ENCODE assay signal across 22 mouse cellular contexts in the genomic region with DNA sequence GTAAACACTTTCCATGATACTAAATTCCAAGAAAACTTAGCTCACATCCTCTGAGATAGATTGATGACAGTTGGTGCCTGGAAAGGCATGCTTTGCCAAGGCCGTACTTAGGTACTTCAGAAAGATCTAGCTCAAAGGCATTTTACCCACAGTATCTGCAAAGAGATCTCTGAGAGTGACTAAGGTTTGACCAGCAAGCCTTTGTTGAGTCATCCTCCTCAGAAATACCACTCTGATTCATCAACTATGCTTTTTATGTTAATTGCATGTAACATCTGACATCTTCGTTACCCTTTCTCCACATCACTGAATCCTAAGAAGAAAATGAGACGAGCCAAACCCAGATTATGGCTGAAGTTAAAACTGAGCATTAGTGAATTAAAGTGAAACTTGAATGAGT.
DNase-seq lines count a peak whose midpoint lies in the region.
"Had no signal": no experiment of that assay in that cellular context is flagged by ENCODE, and none has a peak within 500 bp of the region (broad histone marks: within the 10 kb centered on the region; RNA-seq: fewer than 3 reads in every experiment).

No protein-coding gene starts in this region.

- intact Hi-C loops in heart, postnatal 10 days (cut with DNase I) = no loop called here

- peak; percentile 84 for DNase-seq in 3T3-L1 (ENCODE audit: low read depth, low spot score)
- DNase-seq in CD4-positive helper T cell, adult 2 months (ENCODE audit: low read depth, low spot score) = peak; percentile 15
- peak; percentile 82 for DNase-seq in Muller cell, postnatal 12 days (ENCODE audit: inconsistent ontology term)
- DNase-seq in induced T-regulatory cell, adult 2 months (ENCODE audit: low read depth) = peak; percentile 40
- no peak for DNase-seq in gastrocnemius, postnatal 4 days (ENCODE audit: low spot score in 2 of 2)
- DNase-seq in liver = no peak
- no peak for DNase-seq in heart, postnatal 10 days
- no peak for DNase-seq in yolk sac, embryonic 10.5 days (ENCODE audit: low spot score)
- DNase-seq: B cell, adult 2 months; cerebellum, adult 11 months; cerebellum, adult 9-10 months; cerebellum, postnatal 36 days; embryo, embryonic 11 days; gastrocnemius, postnatal 14 days; heart, adult 11 months; heart, postnatal 4 days; kidney, adult 18-20 months; kidney, postnatal 36 days; lung, adult 2 months; lung, postnatal 10 days; right cerebral cortex, postnatal 25 days; thymus, postnatal 14 days had no signal

Comparison
In these comparisons a context has a peak if more than half of its experiments do, and no peak if none do; other contexts are left out.
1. DNase-seq: peak in 3T3-L1 (single experiment), CD4-positive helper T cell, adult 2 months (single experiment), Muller cell, postnatal 12 days (single experiment) and induced T-regulatory cell, adult 2 months (single experiment); none in gastrocnemius, postnatal 4 days (0 of 2), liver (single experiment), heart, postnatal 10 days (0 of 2) and yolk sac, embryonic 10.5 days (single experiment).